Mouse (Mus musculus) MEL (cell line): Measurements from ENCODE around the gene Sos1. TPM values are rescaled to one million over a fixed set of nuclear protein-coding genes. Genes with fewer than 3 reads are reported as not detected.
A peak's percentile ranks its signal among the peaks of the same experiment; 100 is the strongest.

ENCODE experiments used
- DNase-seq: peaks from one replicate; pipeline ENCODE4 v3.0.0; 2011; ENCODE audit warnings: low read depth, low spot score
- H3K27ac ChIP-seq: 2 replicates; pipeline ENCODE4 v1.5.1; 2012; ENCODE audit warnings: low read depth, mild to moderate bottlenecking, control low read depth, low read length, moderate library complexity; ENCODE audit not compliant: control insufficient read depth
- H3K27me3 ChIP-seq, 2 experiments: fragments of 150-350 bp in 1 of 2; sonication (generic) in 1 of 2; 2 replicates each; pipeline ENCODE4 v1.6.1; 2012; ENCODE audit warnings: low read length in 2 of 2, mild to moderate bottlenecking in 2 of 2, improper control_type of control experiment in 1 of 2, moderate library complexity in 1 of 2; ENCODE audit not compliant: insufficient read depth in 2 of 2, control insufficient read depth in 1 of 2
- H3K36me3 ChIP-seq, 2 experiments: 2 replicates each; pipeline ENCODE4 v1.6.1; 2012 to 2014; ENCODE audit warnings: low read length in 2 of 2, improper control_type of control experiment in 1 of 2, inconsistent platforms in 1 of 2, mild to moderate bottlenecking in 1 of 2; ENCODE audit not compliant: insufficient read depth in 2 of 2, control insufficient read depth in 1 of 2
- H3K4me1 ChIP-seq, 2 experiments: fragments of 150-350 bp in 1 of 2; sonication (generic) in 1 of 2; 2 replicates each; pipeline ENCODE4 v1.6.1; 2012; ENCODE audit warnings: low read length in 2 of 2, improper control_type of control experiment in 1 of 2, mild to moderate bottlenecking in 1 of 2; ENCODE audit not compliant: insufficient read depth in 2 of 2, control insufficient read depth in 1 of 2
- H3K4me3 ChIP-seq, 2 experiments: fragments of 150-350 bp in 1 of 2; sonication (generic) in 1 of 2; 2 replicates each; pipeline ENCODE4 v1.5.1; 2012; ENCODE audit warnings: low read depth in 2 of 2, low read length in 2 of 2, mild to moderate bottlenecking in 2 of 2, moderate library complexity in 2 of 2, control low read depth in 1 of 2, improper control_type of control experiment in 1 of 2; ENCODE audit not compliant: control insufficient read depth in 1 of 2, insufficient read depth in 1 of 2
- H3K79me2 ChIP-seq: 2 replicates; pipeline ENCODE4 v1.6.1; 2012; ENCODE audit warnings: mild to moderate bottlenecking, low read length, moderate library complexity; ENCODE audit not compliant: control insufficient read depth, poor library complexity, insufficient read depth
- H3K9ac ChIP-seq: 2 replicates; pipeline ENCODE4 v1.6.1; 2012; ENCODE audit warnings: low read depth, mild to moderate bottlenecking, control low read depth, low read length, moderate library complexity; ENCODE audit not compliant: control insufficient read depth, poor library complexity, severe bottlenecking
- H3K9me3 ChIP-seq: fragments of 150-350 bp; sonication (generic); replicated peaks from 2 replicates; pipeline ENCODE4 v1.6.1; 2012; ENCODE audit warnings: mild to moderate bottlenecking, low read length, improper control_type of control experiment, moderate library complexity; ENCODE audit not compliant: insufficient read depth
- BHLHE40 ChIP-seq: IDR thresholded peaks from 2 replicates; pipeline ENCODE4 v1.6.1; 2012; ENCODE audit warnings: low read depth, mild to moderate bottlenecking, inconsistent platforms, low read length, improper control_type of control experiment, borderline replicate concordance
- CTCF ChIP-seq, 3 experiments: IDR thresholded peaks in 2 of 3; conservative IDR thresholded peaks in 1 of 3; 2 replicates each; pipeline ENCODE4 v1.5.1; 2011 to 2012; ENCODE audit warnings: low read length in 3 of 3, low read depth in 2 of 3, mild to moderate bottlenecking in 2 of 3, improper control_type of control experiment in 1 of 3, inconsistent platforms in 1 of 3, mixed read lengths in 1 of 3, moderate library complexity in 1 of 3; ENCODE audit not compliant: control insufficient read depth in 1 of 3, insufficient read depth in 1 of 3, poor library complexity in 1 of 3, severe bottlenecking in 1 of 3
- ELF1 ChIP-seq: IDR thresholded peaks from 2 replicates; pipeline ENCODE4 v1.6.1; 2014; ENCODE audit warnings: low read depth, mild to moderate bottlenecking, inconsistent platforms, low read length, improper control_type of control experiment, moderate library complexity
- EP300 ChIP-seq, 2 experiments: IDR thresholded peaks; 2 replicates each; pipeline ENCODE4 v1.6.1; 2011; ENCODE audit warnings: improper control_type of control experiment in 2 of 2, low read length in 2 of 2, low read depth in 1 of 2, mild to moderate bottlenecking in 1 of 2
- ETS1 ChIP-seq: IDR thresholded peaks from 2 replicates; pipeline ENCODE4 v1.6.1; 2012; ENCODE audit warnings: low read depth, mild to moderate bottlenecking, inconsistent platforms, low read length, improper control_type of control experiment, moderate library complexity
- GABPA ChIP-seq: IDR thresholded peaks from 2 replicates; pipeline ENCODE4 v1.6.1; 2012; ENCODE audit warnings: low read depth, mild to moderate bottlenecking, inconsistent platforms, low read length, improper control_type of control experiment, moderate library complexity
- HCFC1 ChIP-seq: IDR thresholded peaks from 2 replicates; pipeline ENCODE4 v1.6.1; 2012; ENCODE audit warnings: low read depth, mild to moderate bottlenecking, inconsistent platforms, low read length, improper control_type of control experiment, moderate library complexity
- JUND ChIP-seq: IDR thresholded peaks from 2 replicates; pipeline ENCODE4 v1.6.1; 2011; ENCODE audit warnings: low read depth, mild to moderate bottlenecking, improper control_type of control experiment, low read length
- KAT2A ChIP-seq: conservative IDR thresholded peaks from 2 replicates; pipeline ENCODE4 v1.6.1; 2012; ENCODE audit warnings: low read depth, low read length, improper control_type of control experiment, inconsistent platforms
- MAFK ChIP-seq: IDR thresholded peaks from 2 replicates; pipeline ENCODE4 v1.6.1; 2011; ENCODE audit warnings: low read depth, mild to moderate bottlenecking, low read length, improper control_type of control experiment, borderline replicate concordance
- MAZ ChIP-seq: IDR thresholded peaks from 2 replicates; pipeline ENCODE4 v1.6.1; 2012; ENCODE audit warnings: low read depth, mild to moderate bottlenecking, inconsistent platforms, low read length, improper control_type of control experiment
- MEF2A ChIP-seq: IDR thresholded peaks from 2 replicates; pipeline ENCODE4 v1.6.1; 2014; ENCODE audit warnings: low read depth, mild to moderate bottlenecking, inconsistent platforms, low read length, improper control_type of control experiment; ENCODE audit not compliant: poor library complexity, insufficient replicate concordance, severe bottlenecking; ENCODE audit errors: extremely low read depth
- NELFE ChIP-seq: IDR thresholded peaks from 2 replicates; pipeline ENCODE4 v1.6.1; 2011; ENCODE audit warnings: low read depth, low read length, improper control_type of control experiment
- POLR2A ChIP-seq, 2 experiments: IDR thresholded peaks; 2 replicates each; pipeline ENCODE4 v1.6.1; 2011 to 2012; ENCODE audit warnings: low read length in 2 of 2, mild to moderate bottlenecking in 2 of 2, control low read depth in 1 of 2, improper control_type of control experiment in 1 of 2, low read depth in 1 of 2, moderate library complexity in 1 of 2; ENCODE audit not compliant: control insufficient read depth in 1 of 2, insufficient read depth in 1 of 2, poor library complexity in 1 of 2
- POLR2AphosphoS2 ChIP-seq: IDR thresholded peaks from 2 replicates; pipeline ENCODE4 v1.6.1; 2011; ENCODE audit warnings: low read length, improper control_type of control experiment
- POLR2AphosphoS5 ChIP-seq: IDR thresholded peaks from 2 replicates; pipeline ENCODE4 v1.6.1; 2012; ENCODE audit warnings: low read depth, borderline replicate concordance, mild to moderate bottlenecking, inconsistent platforms, low read length, moderate library complexity, mixed read lengths
- RCOR1 ChIP-seq: IDR thresholded peaks from 2 replicates; pipeline ENCODE4 v1.6.1; 2012; ENCODE audit warnings: low read depth, mild to moderate bottlenecking, inconsistent platforms, low read length, improper control_type of control experiment
- SIN3A ChIP-seq: IDR thresholded peaks from 2 replicates; pipeline ENCODE4 v1.6.1; 2012; ENCODE audit warnings: low read length, improper control_type of control experiment, inconsistent platforms
- SMC3 ChIP-seq: IDR thresholded peaks from 2 replicates; pipeline ENCODE4 v1.6.1; 2011; ENCODE audit warnings: low read depth, low read length, improper control_type of control experiment
- TBP ChIP-seq: IDR thresholded peaks from 2 replicates; pipeline ENCODE4 v1.8.0; 2011; ENCODE audit warnings: low read depth, low read length, improper control_type of control experiment
- UBTF ChIP-seq: IDR thresholded peaks from 2 replicates; pipeline ENCODE4 v1.6.1; 2012; ENCODE audit warnings: low read depth, mild to moderate bottlenecking, inconsistent platforms, low read length, improper control_type of control experiment, moderate library complexity, borderline replicate concordance; ENCODE audit not compliant: insufficient read depth
- USF1 ChIP-seq: IDR thresholded peaks from 2 replicates; pipeline ENCODE4 v1.6.1; 2014; ENCODE audit warnings: low read depth, mild to moderate bottlenecking, inconsistent platforms, low read length, improper control_type of control experiment, moderate library complexity
- ZC3H11A ChIP-seq: IDR thresholded peaks from 2 replicates; pipeline ENCODE4 v1.6.1; 2012; ENCODE audit warnings: low read depth, mild to moderate bottlenecking, inconsistent platforms, low read length, improper control_type of control experiment
- ZKSCAN1 ChIP-seq: IDR thresholded peaks from 2 replicates; pipeline ENCODE4 v1.6.1; 2012; ENCODE audit warnings: low read depth, mild to moderate bottlenecking, inconsistent platforms, low read length, improper control_type of control experiment, moderate library complexity
- ZNF384 ChIP-seq: IDR thresholded peaks from 2 replicates; pipeline ENCODE4 v1.6.1; 2012; ENCODE audit warnings: low read depth, mild to moderate bottlenecking, inconsistent platforms, low read length, improper control_type of control experiment
- polyA plus RNA-seq, 2 experiments: library from polyadenylated mRNA; stranded (reverse) in 1 of 2; unstranded in 1 of 2; fragments of >175 nt in 1 of 2; fragments of >200 nt in 1 of 2; gene quantifications; 2 replicates each; pipeline versions ENCODE4 v1.2.1 to v1.2.4; 2012; ENCODE audit warnings: low replicate concordance in 2 of 2, low read depth in 1 of 2; ENCODE audit not compliant: insufficient read length in 2 of 2, insufficient read depth in 1 of 2, missing spikeins in 1 of 2
- total RNA-seq: library from RNA; depleted of rRNA; stranded (reverse); fragments of 300-350 nt; gene quantifications from 2 replicates; pipeline ENCODE4 v1.2.3, GENCODE M21; 2012

Sos1 gene
- total and polyA plus RNA-seq, 3 experiments: 4.6 to 20.3 (median 12.1) TPM

GRCm38 (mm10) chr17:80492274-80492673 is 12.0 kb upstream of the Sos1 start:
- Histone ChIP-seq H3K79me2 (no peaks in the 10 kb centered on the region), H3K36me3 (peaks cover 0 to 11% of the 10 kb centered on the region in 2 experiments; a peak in 2 of 4 replicates), H3K9me3 (no peaks in the 10 kb centered on the region), H3K4me1 (peaks cover 6 to 16% of the 10 kb centered on the region in 2 experiments), H3K27me3 (no peaks in the 10 kb centered on the region), H3K27ac (no peak overlapping the region), H3K9ac (no peak overlapping the region), H3K4me3 (no peak overlapping the region; a peak in 1 of 4 replicates)
- DNase-seq: no peak
- no peak for TF ChIP-seq RCOR1
- TF ChIP-seq MAFK: no peak
- peak; percentile 45; the same call in 1 of the 2 replicates for TF ChIP-seq ZNF384
- no peak for TF ChIP-seq NELFE
- TF ChIP-seq TBP: peak; percentile 82

GRCm38 (mm10) chr17:80490166-80490565 is 9.9 kb upstream of the Sos1 start:
- no peak overlapping the region for H3K4me3 ChIP-seq

GRCm38 (mm10) chr17:80488918-80489317 is 8.7 kb upstream of the Sos1 start:
- TF ChIP-seq UBTF: no peak
- no peak for TF ChIP-seq SIN3A
- TF ChIP-seq POLR2A (IDR thresholded peaks at IDR 0.05; ENCODE audit: control insufficient read depth in 1 of 2, insufficient read depth in 1 of 2, low read depth in 1 of 2, low read length in 2 of 2, poor library complexity in 1 of 2): no peak
- DNase-seq: no peak
- no peaks in the 10 kb centered on the region for H3K27me3 ChIP-seq
- peaks cover 14 to 15% of the 10 kb centered on the region in 2 experiments for H3K4me1 ChIP-seq
- H3K9ac ChIP-seq: no peak overlapping the region
- H3K27ac ChIP-seq: no peak overlapping the region
- H3K36me3 ChIP-seq: peaks cover 0 to 21% of the 10 kb centered on the region in 2 experiments; a peak in 2 of 4 replicates
- no peak overlapping the region for H3K4me3 ChIP-seq
- no peaks in the 10 kb centered on the region; the same call in 1 of the 2 replicates for H3K79me2 ChIP-seq
- H3K9me3 ChIP-seq: no peaks in the 10 kb centered on the region

More at GRCm38 (mm10) chr17:80490166-80490565, 9.9 kb upstream of the Sos1 start:
- H3K9me3 ChIP-seq: no peaks in the 10 kb centered on the region
- TF ChIP-seq USF1 (no peak), SMC3 (no peak), ZNF384 (no peak), EP300 (IDR thresholded peaks at IDR 0.05; ENCODE audit: low read depth in 1 of 2, low read length in 2 of 2) (no peak), POLR2AphosphoS2 (no peak), ZKSCAN1 (no peak), CTCF (IDR thresholded peaks at IDR 0.05 in 2 of 3, conservative IDR thresholded peaks at IDR 0.05 in 1 of 3; ENCODE audit: control insufficient read depth in 1 of 3, insufficient read depth in 1 of 3, low read depth in 2 of 3, low read length in 3 of 3, poor library complexity in 1 of 3, severe bottlenecking in 1 of 3) (no peak), JUND (no peak), ZC3H11A (no peak), MEF2A (no peak), KAT2A (no peak), ETS1 (no peak), ELF1 (no peak), GABPA (no peak), POLR2AphosphoS5 (no peak), BHLHE40 (no peak), MAZ (no peak), HCFC1 (no peak), TBP (no peak)
- TF ChIP-seq, all 39 proteins: peak for 0
- Histone ChIP-seq H3K79me2 (no peaks in the 10 kb centered on the region), H3K9ac (no peak overlapping the region), H3K27ac (no peak overlapping the region), H3K4me1 (peaks cover 9 to 14% of the 10 kb centered on the region in 2 experiments; a peak in 3 of 4 replicates), H3K36me3 (peaks cover 0 to 13% of the 10 kb centered on the region in 2 experiments; a peak in 2 of 4 replicates), H3K27me3 (no peaks in the 10 kb centered on the region)
- no peak for DNase-seq
